Mouse (Mus musculus) WW6 (cell line): ENCODE measurements at regions not wholly inside any gene's neighbourhood (a gene's known extent, or its start where the extent isn't known, plus 50 kb on each side); places are given as distances from the start of the nearest gene placed in this dataset.
"Not testable (repeated sequence)": the region's sequence is repeated elsewhere in the genome, so short reads cannot be mapped to it uniquely, and the experiment has no call there.

ENCODE experiments used
- DNase-seq: peaks from one replicate; pipeline ENCODE4 v3.0.0-alpha.2; 2013; ENCODE audit warnings: low read depth, low spot score

- DNase-seq, result peak; percentile 9
Observed at GRCm38 (mm10) chr1:8097046-8097445, 3289.4 kb downstream of the Gm37988 start.

- DNase-seq, result peak; percentile 40
Observed at GRCm38 (mm10) chr1:8123021-8123420, 3290.9 kb upstream of the A830018L16Rik start.

- not testable (repeated sequence) for DNase-seq
Observed at GRCm38 (mm10) chr1:8134434-8135433, 3279.2 kb upstream of the A830018L16Rik start.

GRCm38 (mm10) chr1:8142583-8142982, 3271.3 kb upstream of the A830018L16Rik start:
- DNase-seq, result no peak

- DNase-seq, result no peak
Observed at GRCm38 (mm10) chr1:8173196-8173595, 3240.7 kb upstream of the A830018L16Rik start.
